Comparison of ENCODE assay signal across 16 mouse cellular contexts in the genomic region with DNA sequence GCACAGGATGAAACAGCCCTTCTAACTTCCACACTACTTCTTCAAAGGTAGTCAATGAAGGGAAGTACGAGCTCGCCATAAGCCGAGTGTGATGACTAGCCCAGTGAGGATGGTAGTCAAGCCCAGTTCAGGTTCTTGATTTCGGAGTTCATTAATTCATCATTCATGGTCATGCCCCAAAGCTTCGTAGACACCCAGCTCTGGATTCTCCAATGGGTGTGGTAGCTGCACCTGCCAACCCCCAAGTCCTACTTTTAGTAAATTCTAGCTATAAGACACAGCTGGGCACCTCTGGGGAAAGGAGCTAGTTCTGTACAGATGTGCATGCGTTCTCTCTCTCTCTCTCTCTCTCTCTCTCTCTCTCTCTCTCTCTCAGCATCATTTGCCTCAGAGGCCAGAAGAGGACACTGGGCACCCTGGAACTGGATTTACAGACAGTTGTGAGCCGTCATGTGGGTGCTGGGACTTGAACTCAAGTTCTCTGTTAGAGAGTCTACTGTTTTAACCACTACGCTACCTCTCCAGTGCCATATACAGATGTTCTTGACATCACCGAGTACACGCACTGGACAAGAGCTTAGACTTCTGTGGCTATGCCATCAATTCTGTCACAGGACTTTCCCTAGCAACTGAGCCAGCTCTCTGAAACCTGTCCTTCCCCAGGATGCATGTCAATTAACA.
"Had no signal": no experiment of that assay in that cellular context is flagged by ENCODE, and none has a peak within 500 bp of the region (broad histone marks: within the 10 kb centered on the region; RNA-seq: fewer than 3 reads in every experiment).

No protein-coding gene starts in this region.

- DNase-seq: kidney, postnatal 25 days; layer of hippocampus, adult 9-11 months; layer of hippocampus, postnatal 36 days; liver; liver, embryonic 13.5 days; liver, postnatal 0 days; lung, postnatal 14 days; right cerebral cortex, adult 18-20 months; spleen, adult 18-20 months; thymus, adult 2 months; thymus, postnatal 25 days had no signal

- H3K4me3 ChIP-seq: limb, embryonic 12.5 days; liver, embryonic 13.5 days; lung, embryonic 15.5 days; midbrain, embryonic 12.5 days; neural tube, embryonic 13.5 days had no signal

- H3K27me3 ChIP-seq: limb, embryonic 12.5 days; liver, embryonic 13.5 days; lung, embryonic 15.5 days; midbrain, embryonic 12.5 days; neural tube, embryonic 13.5 days had no signal

- H3K36me3 ChIP-seq: limb, embryonic 12.5 days; liver, embryonic 13.5 days; lung, embryonic 15.5 days; midbrain, embryonic 12.5 days; neural tube, embryonic 13.5 days had no signal

- ATAC-seq: midbrain, embryonic 16.5 days had no signal

- H3K9ac ChIP-seq: limb, embryonic 12.5 days; liver, embryonic 13.5 days; liver, postnatal 0 days; lung, embryonic 15.5 days; midbrain, embryonic 12.5 days; neural tube, embryonic 13.5 days had no signal

- H3K4me2 ChIP-seq: limb, embryonic 12.5 days; liver, embryonic 13.5 days; lung, embryonic 15.5 days; midbrain, embryonic 12.5 days; neural tube, embryonic 13.5 days had no signal

- H3K9me3 ChIP-seq: limb, embryonic 12.5 days; liver, embryonic 13.5 days; lung, embryonic 15.5 days; midbrain, embryonic 12.5 days; neural tube, embryonic 13.5 days had no signal

- H3K27ac ChIP-seq: liver, embryonic 13.5 days; lung, embryonic 15.5 days; midbrain, embryonic 12.5 days; neural tube, embryonic 13.5 days had no signal
